Mouse (Mus musculus): ENCODE data around the gene Mecp2.
"Not testable (repeated sequence)": the region's sequence is repeated elsewhere in the genome, so short reads cannot be mapped to it uniquely, and the experiment has no call there.

Mecp2 gene

DNA sequence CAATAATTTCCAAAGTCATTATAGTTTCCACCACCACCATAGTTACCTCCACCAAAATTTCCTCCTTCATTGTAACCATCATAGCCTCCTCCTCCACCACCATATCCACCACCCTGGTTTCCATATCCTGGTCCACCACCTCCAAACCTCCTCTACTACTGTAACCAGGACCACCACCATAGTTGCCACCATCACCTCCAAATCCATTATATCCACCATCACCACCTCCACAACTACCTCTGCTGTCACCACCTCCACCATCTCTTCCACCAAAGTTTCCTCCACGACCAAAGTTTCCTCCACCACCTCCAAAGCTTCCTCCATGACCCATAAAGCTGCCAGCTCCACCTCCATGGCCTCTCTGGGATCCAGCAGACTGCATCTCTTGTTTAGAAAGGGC, at the start of gene Mecp2:
Mecp2 (minus strand) TSS at position 101 of the 400 bp plus-strand sequence.
- in situ Hi-C loops (cut with MboI, MseI) = not testable (repeated sequence)

DNA sequence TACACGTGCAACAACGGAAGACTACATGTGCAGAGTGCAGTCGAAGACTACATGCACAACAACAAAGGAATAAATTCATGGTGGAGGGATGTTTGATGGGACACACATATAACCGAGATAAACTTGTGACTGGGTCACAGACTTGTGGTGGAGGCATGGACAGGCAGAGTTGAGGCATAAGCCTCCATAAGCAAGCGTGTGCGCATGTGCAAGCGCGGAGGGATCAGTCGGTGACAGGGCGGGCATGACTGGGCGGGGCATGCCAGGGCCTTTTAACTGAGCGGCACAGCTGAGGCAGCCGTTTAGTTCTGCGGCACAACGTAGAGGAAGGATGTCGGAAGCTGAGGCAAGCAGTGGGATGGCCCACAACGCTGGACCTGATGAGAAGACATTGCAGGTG, 41.8 kb upstream of the Mecp2 start, which contains the start of gene Tktl1:
Tktl1 (plus strand) TSS at position 301 of the 400 bp plus-strand sequence.
- in situ Hi-C loops (cut with MboI, MseI) = no loop called here

DNA sequence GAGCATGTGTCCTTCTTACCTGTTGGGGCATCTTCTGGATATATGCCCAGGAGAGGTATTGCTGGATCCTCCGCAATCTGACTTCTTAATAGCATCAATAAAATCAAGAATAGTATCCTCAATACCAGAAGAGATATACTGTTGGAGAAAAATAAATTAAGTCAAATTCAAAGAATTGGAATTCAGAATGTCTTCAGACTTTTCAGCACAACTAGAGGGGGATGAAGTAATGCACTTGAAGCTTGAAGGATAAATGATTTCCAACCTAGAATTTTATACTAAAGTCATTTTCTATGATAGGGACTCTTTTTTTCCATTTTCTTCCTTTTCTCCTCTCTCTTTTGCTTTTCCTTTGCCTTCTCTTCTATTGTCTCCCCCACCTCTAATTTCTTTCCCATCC, 32.6 kb upstream of the Mecp2 start, which contains the start of gene Tex28:
Tex28 (minus strand) TSS at position 101 of the 400 bp plus-strand sequence.
- in situ Hi-C loops (cut with MboI, MseI) = no loop called here

DNA sequence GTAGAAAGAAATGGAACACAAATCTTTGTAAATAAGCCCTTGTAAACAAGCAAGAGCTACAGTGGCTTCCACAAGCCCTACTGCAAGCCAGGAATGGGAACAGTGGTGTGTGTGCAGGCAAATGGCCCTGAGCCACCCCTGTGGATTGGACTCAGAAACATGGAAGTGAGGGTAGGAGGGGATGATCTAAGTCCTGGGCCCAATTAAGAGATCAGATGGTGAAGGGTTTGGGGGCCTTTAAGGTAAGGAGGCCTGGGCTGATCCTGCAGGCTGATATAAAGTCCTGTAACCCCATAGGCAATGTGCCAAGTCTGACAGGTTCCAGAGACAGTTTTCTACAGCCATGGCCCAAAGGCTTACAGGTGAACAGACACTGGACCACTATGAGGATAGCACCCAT, 8.0 kb downstream of the Mecp2 start, which contains the start of gene Opn1mw:
Opn1mw (plus strand) TSS at position 301 of the 400 bp plus-strand sequence.
- in situ Hi-C loops (cut with MboI, MseI) = no loop called here

DNA sequence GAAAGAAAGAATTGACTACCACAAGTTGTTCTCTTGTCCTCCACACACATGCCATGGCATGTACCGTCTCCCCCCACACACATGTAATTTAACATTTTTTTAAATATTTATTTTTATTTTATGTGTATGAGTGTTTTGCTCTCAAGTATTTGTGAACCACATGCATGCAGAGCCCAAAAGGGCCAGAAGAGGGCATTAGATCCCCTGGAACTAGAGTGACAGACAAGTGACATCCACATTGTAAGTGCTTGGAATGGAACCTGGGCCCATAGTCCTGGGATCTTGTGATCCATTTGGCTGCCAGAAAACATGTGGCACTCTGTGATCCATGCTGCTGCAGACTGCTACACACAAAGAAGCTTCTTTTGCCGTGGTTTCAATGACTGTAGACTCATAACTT, 10.2 kb downstream of the Mecp2 start:
- in situ Hi-C loops (cut with MboI, MseI) = loop anchor here (5.0 kb wide), 1 partner anchor 287 kb away; no protein-coding TSS in a partner anchor

DNA sequence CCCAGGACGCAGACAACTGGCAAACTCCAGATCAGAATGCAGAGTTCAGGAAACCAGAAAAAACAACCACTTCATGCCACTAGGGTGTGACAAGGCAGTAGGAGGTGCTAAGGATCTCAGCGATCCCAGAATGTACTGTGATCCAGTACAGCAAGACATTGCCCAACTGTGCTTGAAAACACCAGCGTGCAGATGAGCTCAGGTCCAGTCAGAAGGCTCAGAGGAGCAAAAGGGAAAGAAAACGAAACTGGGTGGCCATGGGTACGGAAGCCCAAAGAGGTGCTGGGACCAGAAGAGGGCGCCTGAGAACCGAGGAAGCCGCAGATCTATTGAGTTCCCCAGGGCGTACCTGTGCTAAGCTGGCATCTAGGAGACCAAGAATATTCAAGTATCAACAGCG, 19.7 kb downstream of the Mecp2 start:
- in situ Hi-C loops (cut with MboI, MseI) = no loop called here

DNA sequence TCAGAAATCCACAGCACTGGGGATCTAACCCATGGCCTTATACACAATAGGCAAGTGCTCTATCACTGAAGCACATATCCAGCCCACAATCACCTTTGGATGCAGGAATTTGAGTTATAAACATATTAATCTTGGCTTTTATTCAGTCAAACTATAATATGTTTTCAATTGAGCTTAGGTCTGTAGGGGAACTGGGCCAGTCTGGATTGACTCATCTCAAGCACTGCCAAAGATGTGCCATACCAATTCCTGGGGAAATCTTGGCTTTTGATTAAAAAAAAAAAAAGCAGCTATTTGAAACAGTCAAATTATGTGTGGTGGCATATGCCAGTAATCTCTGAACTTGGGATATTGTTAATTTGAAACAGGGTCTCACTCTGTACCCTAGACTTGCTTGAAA, 21.1 kb downstream of the Mecp2 start:
- in situ Hi-C loops (cut with MboI, MseI) = no loop called here

DNA sequence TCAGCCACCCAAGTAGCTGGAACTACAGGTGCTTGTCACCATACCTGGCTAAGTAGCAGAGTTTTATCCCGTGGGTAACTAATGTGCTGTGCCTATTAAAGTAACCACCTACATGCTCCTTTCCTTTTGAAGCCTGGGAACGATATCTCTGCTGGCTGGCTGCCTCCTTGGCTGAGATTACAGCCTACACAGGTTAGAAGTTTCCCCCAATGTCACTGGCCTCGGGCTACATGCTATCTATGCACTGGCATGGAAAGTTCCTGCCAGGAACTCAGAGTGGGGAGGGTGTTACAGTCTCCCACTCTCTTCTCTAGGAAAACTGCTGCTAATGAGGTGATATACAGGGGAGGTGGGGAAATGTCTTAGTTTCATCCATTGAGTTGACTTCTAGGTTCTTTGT, 26.4 kb downstream of the Mecp2 start:
- in situ Hi-C loops (cut with MboI, MseI) = no loop called here

DNA sequence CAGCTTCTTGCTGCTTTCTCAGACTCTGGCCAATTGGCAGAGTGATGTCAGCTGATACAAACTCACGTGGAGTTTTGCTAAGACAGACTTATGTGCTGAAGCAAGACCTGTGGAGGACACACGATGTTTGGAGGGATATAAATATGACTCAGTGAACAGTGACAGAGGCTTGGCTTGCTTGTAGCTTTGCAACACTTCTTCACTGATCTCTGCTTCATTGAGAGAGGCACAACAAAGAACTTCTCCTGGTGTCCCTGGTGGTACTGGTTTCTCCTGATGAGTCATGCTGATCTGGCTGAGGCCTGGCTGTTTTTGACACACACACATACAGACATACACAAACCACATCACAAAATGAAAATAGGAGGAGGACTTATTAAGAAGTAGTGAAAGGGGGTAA, 29.2 kb downstream of the Mecp2 start:
- in situ Hi-C loops (cut with MboI, MseI) = no loop called here

DNA sequence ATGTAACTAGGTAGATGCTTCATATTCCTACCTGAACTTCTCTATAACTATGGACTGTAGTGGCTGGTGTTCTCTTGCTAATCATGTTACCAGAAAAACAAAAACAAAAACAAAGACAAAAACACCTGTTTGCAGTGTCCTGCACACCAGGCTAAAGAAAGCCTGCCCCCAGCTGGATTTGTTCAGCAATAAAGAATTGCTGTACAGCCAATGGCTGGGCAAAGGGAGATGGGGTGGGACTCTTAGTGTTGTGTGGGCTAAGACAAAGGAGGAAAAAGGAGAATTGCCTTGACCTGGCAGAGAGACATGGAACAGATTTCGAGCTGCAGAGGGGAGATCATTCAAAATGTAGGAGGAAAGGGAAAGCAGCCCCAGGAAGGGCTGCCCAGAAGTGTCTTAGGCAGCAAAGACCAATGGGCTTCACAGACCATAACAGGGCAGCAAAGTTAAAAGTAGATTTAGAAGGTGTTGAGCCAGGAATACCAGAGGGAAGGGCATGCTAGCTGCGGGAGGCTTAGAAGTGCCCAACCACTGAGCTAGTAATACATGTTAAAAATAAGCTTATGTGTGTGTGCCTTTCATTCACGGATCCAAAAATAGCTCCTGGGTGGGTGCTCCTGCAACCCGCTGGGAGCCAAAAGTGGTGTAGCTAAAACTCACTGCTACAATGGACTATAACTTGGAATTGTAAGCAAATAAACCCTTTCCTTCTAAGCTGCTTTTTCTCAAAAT, 31.5 kb downstream of the Mecp2 start:
- in situ Hi-C loops (cut with MboI, MseI) = no loop called here

DNA sequence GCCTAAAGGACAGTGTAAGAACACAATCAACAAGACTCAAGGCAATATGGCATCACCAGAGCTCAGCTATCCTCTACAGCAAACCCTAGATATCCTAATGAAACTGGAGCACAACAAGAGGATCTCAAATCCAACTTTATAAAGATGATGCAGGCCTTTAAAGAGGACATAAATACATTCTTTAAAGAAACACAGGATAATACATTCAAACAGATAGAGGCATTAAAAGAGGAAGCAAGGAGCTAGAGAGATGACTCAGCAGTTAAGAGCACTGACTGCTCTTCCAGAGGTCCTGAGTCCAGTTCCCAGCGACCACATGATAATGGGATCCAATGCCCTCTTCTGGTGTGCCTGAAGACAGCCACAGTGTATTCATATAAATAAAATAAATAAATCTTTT, 40.0 kb downstream of the Mecp2 start:
- in situ Hi-C loops (cut with MboI, MseI) = no loop called here

DNA sequence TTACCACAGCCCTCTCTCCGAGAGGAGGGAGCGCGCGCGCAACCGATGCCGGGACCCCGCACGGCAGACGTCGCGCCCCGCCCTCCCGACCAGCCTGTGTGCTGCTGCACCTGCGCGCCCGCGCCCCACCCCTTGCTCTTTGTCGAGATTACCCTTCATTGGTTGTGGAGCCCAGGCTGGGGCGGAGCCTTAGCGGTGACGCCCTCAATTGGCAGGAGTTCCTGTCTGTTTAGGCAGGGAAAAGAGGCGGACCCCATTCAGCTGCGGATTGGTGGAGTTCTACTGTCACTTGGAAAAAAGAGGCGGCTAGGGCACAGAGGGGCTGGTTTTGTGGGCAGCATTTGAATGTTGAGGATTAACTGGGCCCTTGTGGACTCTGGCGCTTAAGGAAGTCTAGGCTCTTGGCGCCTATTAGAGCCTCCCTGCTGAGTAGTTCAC, 49.5 kb downstream of the Mecp2 start:
- in situ Hi-C loops (cut with MboI, MseI) = no loop called here

DNA sequence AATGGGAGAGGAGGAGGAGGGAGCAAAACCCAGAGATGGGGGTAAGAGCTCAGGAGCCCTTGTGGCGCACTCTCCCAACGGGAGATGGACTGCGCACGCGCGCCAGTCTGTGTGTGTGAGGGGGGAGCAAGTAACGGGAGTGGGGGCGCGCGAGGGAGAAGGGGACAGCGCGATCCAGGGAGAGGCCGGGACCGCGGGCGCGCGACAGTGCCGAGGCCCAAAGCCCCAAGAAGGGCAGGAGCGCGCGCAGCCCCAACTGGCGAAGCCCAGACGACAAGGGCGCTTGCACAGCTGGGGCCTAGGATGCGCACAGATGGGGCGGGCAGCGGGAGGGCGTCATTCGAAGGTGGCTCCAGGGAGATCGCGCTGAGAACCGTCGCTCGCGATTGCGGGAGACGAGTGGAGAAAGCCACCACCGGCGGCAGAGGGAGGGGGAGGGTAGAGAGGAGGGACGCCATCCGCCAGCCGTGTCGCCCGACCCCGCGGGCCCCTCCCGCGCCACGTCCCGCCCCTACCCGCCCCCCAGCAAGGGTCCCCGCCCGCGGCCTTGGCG, 50.1 kb downstream of the Mecp2 start:
- in situ Hi-C loops (cut with MboI, MseI) = no loop called here

DNA sequence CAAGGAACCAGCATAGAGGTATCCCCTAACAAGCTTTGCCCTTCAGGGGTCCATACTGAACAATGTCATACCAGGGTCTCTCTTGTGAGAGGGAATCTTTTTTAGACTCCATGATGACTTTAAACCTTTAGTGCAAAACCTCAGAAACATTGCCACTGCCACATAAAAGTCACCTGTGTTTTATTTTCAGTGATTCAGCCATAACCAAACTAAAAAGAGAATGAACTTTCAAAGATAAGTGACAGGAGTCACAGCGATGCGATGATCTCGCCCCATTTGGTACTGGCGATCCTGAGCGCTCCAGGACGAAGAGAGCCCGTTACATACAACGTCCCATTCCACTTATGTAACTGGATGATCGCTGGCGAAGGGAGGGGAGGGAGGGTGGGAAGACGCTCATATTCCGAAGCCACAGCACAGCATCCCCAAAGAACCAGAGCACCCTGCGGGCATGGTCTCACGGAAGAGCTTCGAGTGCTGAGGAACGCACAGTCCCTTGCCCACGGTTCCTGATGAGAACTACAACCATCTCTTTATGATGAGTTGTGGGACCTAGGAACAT, 50.8 kb downstream of the Mecp2 start:
- in situ Hi-C loops (cut with MboI, MseI) = no loop called here

DNA sequence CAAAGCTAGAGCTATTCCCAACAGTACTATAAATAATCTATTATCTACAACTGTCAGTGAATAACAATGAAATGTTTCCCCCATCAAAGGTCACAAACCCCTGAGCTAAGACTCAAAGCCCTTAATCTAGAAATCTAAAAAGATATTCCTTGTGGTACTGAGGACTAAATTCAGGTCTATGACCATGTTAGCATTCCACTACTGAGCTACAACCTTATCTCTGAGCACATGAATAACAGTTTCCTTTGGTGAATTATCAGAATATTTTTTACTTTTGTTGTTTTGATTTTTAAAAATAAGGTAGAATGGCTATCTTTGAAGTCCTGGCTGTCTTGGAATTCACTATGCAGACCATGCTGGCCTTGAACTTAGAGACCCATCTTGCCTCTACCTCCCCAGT, 64.4 kb downstream of the Mecp2 start:
- in situ Hi-C loops (cut with MboI, MseI) = no loop called here

DNA sequence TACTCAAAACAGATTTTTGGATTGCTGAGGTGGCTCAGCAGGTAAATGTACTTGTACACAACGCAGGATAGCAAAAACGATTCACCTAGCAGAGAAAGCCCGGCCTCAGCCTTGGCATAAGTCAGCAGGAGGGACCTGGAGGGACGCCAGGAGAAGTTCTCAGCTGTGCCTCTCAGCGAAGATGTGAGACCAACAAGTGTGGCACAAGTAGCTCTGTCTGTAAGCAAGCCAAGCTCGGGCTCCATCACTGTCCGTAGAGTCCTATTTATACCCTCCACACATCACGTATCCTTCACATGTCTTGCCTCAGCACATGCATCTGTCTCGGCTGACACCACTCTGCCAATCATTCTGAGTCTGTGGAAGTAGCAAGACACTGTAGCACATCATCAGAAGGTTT, 67.3 kb downstream of the Mecp2 start:
- in situ Hi-C loops (cut with MboI, MseI) = no loop called here

DNA sequence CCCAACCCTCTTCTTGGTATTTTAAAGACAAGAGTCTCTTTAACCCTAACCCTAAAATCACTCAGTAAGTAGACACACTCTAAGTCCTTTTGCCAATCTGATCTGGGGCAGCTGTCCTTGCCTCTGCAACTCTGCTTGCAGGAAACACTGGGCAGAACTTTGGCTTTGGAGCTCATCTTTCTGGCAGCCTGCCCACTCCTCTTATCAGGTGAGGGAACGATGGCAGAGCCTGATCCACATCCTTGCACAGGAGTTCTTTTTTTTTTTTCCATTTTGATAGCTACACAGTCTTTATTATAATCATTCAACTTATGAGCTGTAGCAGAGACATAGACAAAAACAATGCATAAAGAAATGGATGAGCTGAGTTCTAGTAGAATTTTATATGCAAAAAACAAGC, 90.1 kb downstream of the Mecp2 start:
- in situ Hi-C loops (cut with MboI, MseI) = no loop called here

DNA sequence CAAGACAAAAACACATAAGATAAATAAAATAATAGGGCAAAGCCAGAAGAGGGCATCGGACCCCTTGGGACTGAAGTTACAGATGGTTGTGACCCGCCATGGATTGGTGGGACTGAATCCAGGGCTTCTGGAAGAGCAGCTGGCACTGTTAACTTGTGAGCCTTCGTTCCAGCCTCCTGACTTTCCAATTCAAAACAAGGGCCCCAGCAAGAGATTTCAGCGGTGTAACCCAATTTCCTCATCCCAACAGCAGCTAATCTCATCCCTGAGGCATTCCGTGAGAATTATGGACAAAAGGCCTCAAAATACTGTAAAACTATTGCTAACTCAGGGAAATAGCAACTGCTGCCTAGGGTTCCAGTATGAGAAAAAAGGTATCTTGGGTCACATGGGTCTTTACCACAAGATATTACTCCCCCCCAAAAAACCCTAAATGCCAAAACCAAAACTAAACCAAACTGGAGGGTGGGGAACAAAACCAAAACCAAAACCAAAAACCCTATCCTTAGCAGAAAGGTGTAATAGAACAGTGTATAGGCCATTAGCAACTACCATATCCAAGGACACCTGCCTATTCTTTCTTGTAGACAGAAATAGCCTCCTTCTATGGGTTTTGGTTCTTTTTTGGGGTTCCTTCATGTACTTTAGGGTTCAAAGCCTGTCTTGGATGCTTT, 97.3 kb downstream of the Mecp2 start:
- in situ Hi-C loops (cut with MboI, MseI) = no loop called here

DNA sequence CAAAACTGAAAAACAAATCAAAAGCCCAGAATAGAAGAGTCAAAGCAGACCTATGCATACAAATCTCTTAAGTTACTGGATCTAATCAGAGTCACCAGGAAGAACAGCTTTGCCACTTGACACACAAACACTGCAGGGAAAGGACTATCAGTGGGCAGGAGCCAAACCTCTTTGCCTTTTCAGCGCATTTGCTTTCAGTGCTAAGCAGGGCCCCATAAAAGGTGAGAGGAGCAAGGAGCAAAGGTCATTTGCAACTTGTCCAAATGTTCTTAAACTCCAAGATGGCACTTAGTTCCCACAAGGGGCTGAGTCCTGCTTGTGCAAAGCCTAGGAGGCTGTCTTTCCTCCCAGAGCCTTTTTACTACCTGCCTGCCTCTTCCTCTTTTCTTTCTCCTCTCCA, 105.2 kb downstream of the Mecp2 start:
- in situ Hi-C loops (cut with MboI, MseI) = no loop called here

DNA sequence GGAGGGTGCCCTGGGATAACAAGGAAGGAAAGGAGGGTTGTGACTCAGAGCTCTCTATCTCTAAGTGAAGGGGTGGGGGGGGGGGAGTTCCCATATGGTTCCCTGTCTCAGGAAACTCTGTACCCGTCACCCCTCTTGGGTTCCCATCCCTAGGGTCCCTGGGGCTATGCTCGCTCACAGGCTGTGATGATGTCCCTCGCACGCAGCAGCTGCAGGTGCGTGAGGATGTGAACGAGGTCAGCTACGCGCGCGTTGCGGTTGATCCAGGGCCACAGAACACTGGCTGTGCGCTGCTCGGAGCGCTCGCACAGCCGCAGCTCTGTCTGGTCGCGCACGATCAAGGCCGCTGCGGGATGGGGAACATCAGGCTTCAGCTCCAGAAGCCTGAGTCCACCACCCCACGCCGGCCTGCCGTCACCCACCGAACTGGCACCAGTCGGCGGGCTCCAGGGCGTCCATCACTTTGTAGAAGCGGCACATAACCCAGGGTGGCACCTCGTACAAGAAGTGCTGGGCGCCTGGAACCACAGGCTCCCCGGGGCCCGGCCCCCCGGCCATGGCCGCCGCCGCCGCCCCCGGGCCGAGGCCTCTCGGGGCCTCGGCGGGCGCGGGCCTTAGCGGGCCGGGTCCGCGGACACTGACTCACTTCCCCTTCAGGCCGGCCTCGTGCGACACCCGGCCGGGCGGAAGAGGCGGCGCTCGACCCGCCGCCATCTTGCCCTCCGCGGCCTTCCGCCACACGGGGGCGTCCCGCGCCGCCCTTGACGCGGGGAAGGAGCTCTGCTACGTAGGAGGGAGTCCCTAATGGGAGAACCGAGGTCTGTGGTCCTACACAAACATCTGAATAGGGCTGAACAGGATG, 111.7 kb downstream of the Mecp2 start, which contains the start of gene Irak1:
Irak1 (minus strand) TSS at position 731 of the 862 bp plus-strand sequence.
- in situ Hi-C loops (cut with MboI, MseI) = no loop called here

DNA sequence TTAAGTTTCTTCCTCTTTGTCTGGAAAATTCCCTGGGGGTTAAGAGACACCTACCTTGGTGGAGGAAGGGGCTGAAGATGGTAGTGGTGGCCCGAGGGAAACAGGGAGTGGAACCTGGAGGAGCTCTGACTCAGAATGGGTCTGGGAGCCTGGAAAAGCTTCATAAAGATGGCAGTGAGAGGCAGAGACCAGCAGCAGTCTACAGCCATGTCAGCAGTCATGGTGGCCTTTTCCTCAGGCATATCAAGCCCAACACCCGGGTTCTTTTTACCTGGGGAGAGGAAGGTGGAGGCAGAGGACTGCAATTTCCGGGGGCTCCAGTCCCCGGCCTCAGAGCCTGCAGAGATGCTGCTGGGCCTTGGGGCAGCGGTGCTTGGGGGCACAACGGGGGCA, 112.4 kb downstream of the Mecp2 start:
- in situ Hi-C loops (cut with MboI, MseI) = no loop called here
